Mouse (Mus musculus): ENCODE data around the gene Odf2.

Odf2 gene

DNA sequence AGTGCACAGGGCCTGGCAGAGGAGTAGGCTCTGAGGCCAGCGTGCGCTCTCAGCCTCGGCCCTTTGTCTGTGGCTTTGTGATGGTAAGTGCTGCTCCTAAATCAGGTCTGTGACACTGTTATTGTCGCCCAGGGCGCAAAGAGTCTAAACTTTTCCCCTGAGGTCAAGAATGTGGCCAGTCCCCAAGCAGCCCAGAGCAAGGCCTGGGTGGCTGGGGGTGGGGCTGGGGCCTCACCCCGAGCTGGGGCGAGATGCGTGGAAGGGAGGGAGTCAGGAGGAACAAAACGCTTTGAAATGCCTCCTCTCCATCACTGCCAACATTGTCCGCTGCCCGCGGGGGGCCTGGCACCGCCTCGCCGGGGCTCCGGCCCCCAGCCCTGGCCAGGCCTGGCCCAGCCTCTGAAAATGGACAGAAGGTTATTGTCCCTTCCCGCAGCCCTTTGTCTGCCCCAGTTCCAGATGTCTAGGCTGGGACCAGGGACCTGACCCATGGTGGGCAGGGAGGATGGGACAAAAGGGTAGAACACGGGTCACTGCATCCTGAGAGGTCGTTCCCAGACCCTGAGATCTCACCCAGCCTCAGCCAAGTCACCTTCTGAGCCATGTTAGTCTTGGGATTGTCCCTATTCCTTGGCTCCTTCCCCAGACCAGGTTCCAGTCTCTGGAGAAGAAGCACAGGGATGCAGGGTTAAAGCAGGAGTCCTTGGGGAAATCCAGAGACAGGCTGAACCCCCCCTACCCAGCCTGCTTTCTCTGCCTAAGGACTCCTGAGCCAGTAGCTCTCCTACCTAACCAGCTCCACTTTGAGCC lies 32.4 kb upstream of the Odf2 start:
- ChIA-PET POLR2A (interaction anchor here in 2 of 4 experiments (0.7 to 4.7 kb wide), 10 partner anchors 12 to 204 kb away, joined by 3 to 17 read pairs (median 4); partner anchors contain the start of genes Cercam (in 1 of the 2) and Urm1 (in 1 of the 2)), CTCF (interaction anchor here in 3 of 4 experiments (0.6 to 6.3 kb wide), 7 partner anchors 13 to 118 kb away, joined by 3 to 79 read pairs (median 3); partner anchors contain the start of genes Cercam (in 1 of the 3) and Urm1 (in 1 of the 3))

DNA sequence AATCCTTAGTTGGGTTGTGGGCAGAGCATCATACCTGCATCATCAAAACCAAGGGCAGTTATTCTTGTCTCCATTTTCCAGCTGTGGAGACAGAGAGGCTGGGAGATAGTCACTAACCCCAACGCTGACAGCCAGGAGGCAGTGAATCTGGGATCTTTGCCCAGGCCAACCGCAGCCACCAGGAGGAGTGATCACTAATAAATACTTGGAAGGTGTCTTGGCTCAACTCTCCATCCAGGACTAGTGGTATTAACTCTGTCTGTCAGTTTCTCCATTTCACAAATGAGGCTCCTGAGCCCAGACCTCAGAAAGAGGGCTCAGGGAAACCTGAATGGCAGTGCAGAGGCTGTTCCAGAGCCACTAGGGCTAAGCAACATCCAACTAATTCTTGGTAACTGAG lies 31.7 kb upstream of the Odf2 start:
- POLR2A ChIA-PET, result interaction anchor here in 2 of 4 experiments (0.5 to 4.7 kb wide), 10 partner anchors 12 to 203 kb away, joined by 3 to 17 read pairs (median 5); partner anchors contain the start of genes Urm1 (in 2 of the 2) and Cercam (in 1 of the 2)
- CTCF ChIA-PET, result interaction anchor here in 2 of 4 experiments (0.6 to 6.3 kb wide), 8 partner anchors 12 to 119 kb away, joined by 3 to 79 read pairs (median 10); partner anchors contain the start of genes Urm1 (in 2 of the 2) and Cercam (in 1 of the 2)

- ChIA-PET CTCF (interaction anchor here (0.6 to 6.3 kb wide), 25 partner anchors 8 to 110 kb away, joined by 3 to 79 read pairs (median 9); partner anchors contain the start of genes Cercam (in 3 of the 4), Urm1 (in 2 of the 4), Odf2 (in 1 of the 4) and Slc27a4 (in 1 of the 4)), POLR2A (interaction anchor here in 2 of 4 experiments (0.6 to 4.7 kb wide), 16 partner anchors 11 to 110 kb away, joined by 3 to 23 read pairs (median 6); partner anchors contain the start of genes Cercam (in 2 of the 2), Urm1 (in 2 of the 2) and Gm13420 (in 1 of the 2))
Measured at GRCm38 (mm10) chr2:29857967-29858366, 31.1 kb upstream of the Odf2 start.

GRCm38 (mm10) chr2:29858748-29859473 lies 30.1 kb upstream of the Odf2 start:
- ChIA-PET POLR2A (interaction anchor here (0.5 to 4.7 kb wide), 36 partner anchors 9 to 614 kb away, joined by 3 to 23 read pairs (median 4); partner anchors contain the start of genes Cercam (in 3 of the 4), Urm1 (in 2 of the 4) and Gm13420 (in 1 of the 4)), CTCF (interaction anchor here (0.6 to 6.3 kb wide), 47 partner anchors 9 to 307 kb away, joined by 3 to 79 read pairs (median 6); partner anchors contain the start of genes Cercam (in 3 of the 4), Urm1 (in 3 of the 4), Slc27a4 (in 2 of the 4) and Odf2 (in 1 of the 4))

- POLR2A ChIA-PET, result interaction anchor here in 2 of 4 experiments (0.5 to 4.5 kb wide), 6 partner anchors 11 to 38 kb away, joined by 3 to 18 read pairs (median 6); no protein-coding TSS in a partner anchor
- CTCF ChIA-PET, result no interaction called here
Measured at GRCm38 (mm10) chr2:29865125-29865524, 23.9 kb upstream of the Odf2 start.

GRCm38 (mm10) chr2:29868949-29869645 lies 19.9 kb upstream of the Odf2 start, which contains the start of gene Cercam:
Gene Cercam (plus strand): TSS chr2:29869164.
- CTCF ChIA-PET, result interaction anchor here (0.6 to 3.9 kb wide), 51 partner anchors 10 to 560 kb away, joined by 3 to 21 read pairs (median 4); partner anchors contain the start of genes Coq4 (in 1 of the 4), Gm13420 (in 1 of the 4), Slc27a4 (in 1 of the 4) and Urm1 (in 1 of the 4)

DNA sequence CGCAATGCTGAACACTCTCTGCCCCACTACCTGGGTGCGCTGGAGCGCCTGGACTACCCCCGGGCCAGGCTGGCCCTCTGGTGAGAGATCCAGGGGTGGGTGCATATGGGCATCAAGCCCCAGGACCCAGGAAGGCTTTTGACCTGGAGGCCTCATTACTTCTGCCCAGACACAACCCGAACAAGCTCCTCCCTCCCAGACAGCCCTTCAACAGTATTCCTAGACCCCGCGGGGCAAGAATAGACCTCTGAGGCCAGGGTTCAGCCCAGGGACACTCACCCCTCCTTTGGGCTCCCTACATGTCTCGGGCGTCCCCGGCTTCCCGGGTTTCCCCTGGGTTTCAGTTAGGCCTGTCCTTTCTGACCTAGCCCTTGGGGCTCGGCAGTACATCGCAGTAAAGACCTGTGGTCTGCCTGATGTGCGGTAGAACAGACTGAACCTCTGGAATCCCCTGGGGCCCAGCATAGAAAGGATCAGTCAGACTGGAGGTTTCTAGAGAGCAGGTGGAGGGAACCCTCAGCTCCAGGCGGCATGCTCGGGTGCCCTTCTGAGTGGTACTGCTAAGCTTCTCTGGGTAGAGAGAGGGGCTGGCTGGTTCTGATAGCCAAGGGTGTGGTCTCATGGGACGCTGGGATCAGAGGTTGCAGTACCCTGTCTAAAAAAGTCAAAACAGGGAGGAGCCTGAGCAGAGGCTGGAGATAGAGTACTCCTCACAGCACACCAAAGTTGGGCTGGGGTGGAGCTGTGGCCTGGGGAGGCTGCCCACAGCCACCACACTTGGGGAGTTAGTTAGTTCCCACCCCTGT lies 19.2 kb upstream of the Odf2 start:
- CTCF ChIA-PET, result interaction anchor here in 3 of 4 experiments (0.5 to 3.9 kb wide), 26 partner anchors 10 to 1216 kb away, joined by 3 to 21 read pairs (median 5); no protein-coding TSS in a partner anchor

More at GRCm38 (mm10) chr2:29868949-29869645, 19.9 kb upstream of the Odf2 start, which contains the start of gene Cercam:
- POLR2A ChIA-PET, result interaction anchor here (0.6 to 4.4 kb wide), 40 partner anchors 10 to 314 kb away, joined by 3 to 45 read pairs (median 4); partner anchors contain the start of genes Odf2 (in 3 of the 4), Slc27a4 (in 2 of the 4), Coq4 (in 1 of the 4) and Endog (in 1 of the 4)

GRCm38 (mm10) chr2:29872581-29873295 lies 16.3 kb upstream of the Odf2 start:
- CTCF ChIA-PET, result no interaction called here
- POLR2A ChIA-PET, result interaction anchor here in 2 of 4 experiments (0.5 to 1.7 kb wide), 3 partner anchors 19 to 1209 kb away, joined by 3 to 4 read pairs (median 3); no protein-coding TSS in a partner anchor

More for the DNA sequence above, 19.2 kb upstream of the Odf2 start:
- POLR2A ChIA-PET, result interaction anchor here in 3 of 4 experiments (0.6 to 4.4 kb wide), 36 partner anchors 9 to 313 kb away, joined by 3 to 45 read pairs (median 5); partner anchors contain the start of genes Odf2 (in 3 of the 3), Gle1 (in 1 of the 3), Pkn3 (in 1 of the 3) and Slc27a4 (in 1 of the 3)

DNA sequence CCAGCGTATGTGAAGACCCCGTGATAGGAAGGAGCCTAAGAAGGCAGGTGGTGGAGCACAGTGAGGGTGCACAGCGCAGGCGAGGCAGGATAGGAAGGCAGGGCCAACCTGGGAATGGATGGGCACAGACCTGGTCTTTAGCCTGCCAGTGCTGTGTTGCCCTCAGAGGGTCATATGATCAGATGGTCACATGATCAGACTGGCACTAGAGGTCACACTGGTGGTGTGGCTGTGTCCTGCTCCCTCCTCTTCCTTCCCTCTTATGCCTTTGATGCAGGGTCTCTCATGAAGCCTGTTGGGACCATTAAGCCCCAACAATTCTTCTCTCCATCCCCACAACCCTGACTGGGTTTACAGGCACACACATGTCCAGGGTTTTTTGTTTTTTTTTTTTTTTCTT lies 15.2 kb upstream of the Odf2 start:
- CTCF ChIA-PET, result no interaction called here

GRCm38 (mm10) chr2:29878061-29878460 lies 11.0 kb upstream of the Odf2 start:
- ChIA-PET POLR2A (interaction anchor here in 1 of 4 experiments (1.8 to 4.4 kb wide), 4 partner anchors 8 to 92 kb away, joined by 4 to 46 read pairs (median 25); partner anchors contain the start of genes Cercam and Odf2), CTCF (no interaction called here)

More for the DNA sequence above, 15.2 kb upstream of the Odf2 start:
- POLR2A ChIA-PET, result no interaction called here

DNA sequence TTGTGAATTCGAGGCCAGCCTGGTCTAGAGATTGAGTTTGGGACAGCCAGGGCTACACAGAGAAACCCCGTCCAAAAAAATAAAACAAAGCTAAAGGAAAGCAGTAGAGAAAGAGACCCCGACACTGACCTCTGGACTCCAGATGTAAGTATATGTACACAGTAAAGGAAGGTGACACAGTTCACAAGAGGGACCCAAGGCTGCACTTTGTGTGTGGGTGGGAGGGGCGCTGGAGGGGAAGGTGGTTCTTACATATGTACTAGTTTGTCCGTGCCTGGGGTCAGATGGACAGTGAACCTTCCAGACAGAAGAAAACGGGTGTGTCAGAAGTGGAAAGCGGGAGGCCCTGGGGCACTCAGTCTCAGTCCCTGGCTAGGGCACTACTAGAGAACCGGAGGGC lies 9.8 kb upstream of the Odf2 start:
- ChIA-PET POLR2A (interaction anchor here (0.6 to 4.4 kb wide), 15 partner anchors 8 to 131 kb away, joined by 3 to 46 read pairs (median 4); partner anchors contain the start of genes Cercam (in 2 of the 4) and Odf2 (in 1 of the 4)), CTCF (interaction anchor here (0.6 to 2.8 kb wide), 7 partner anchors 9 to 393 kb away, joined by 3 to 20 read pairs (median 5); partner anchors contain the start of gene Cercam (in 2 of the 4))

DNA sequence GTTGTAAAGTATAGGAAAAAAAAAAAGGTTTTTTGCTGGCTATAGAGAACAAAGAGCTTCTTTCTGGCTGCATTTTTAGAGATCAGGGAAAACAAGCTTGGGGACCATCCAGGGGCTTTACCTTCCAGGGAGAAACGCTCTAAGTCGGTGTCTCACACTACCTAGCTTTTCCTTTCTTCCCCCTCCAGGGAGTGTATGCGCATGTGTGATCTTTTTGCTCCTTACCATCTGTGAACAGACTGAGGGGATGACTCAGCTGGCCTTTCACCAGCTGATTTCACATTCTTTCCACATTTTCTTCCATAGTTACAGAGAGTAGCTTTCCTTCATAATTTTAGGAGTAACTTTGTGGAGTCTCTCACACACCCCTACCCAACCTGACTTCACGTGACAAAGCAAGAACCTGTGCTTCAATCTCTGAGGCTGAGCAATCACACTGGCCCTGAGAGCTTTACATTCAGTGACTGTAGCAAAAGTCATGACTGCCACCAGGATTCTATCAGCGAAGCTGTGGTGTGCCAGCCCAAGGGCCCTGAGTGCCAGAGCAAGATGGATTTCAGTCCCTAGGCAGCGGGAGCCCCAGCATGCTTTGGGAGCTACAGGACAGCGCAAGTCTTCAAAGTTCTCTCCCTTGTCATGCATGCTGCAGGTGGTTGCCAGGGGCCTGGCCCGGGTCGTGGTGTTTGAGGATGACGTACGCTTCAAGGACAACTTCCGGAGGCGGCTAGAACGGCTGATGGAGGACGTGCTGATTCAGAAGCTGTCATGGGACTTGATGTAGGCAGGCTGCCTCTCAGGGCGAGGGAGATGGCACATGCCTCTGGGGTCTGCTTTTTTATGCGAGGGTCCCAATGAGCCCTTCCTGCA lies 8.8 kb upstream of the Odf2 start:
- ChIA-PET CTCF (interaction anchor here in 3 of 4 experiments (0.6 to 2.8 kb wide), 13 partner anchors 9 to 1205 kb away, joined by 3 to 20 read pairs (median 4); partner anchors contain the start of genes Cercam (in 2 of the 3) and Odf2 (in 1 of the 3)), POLR2A (interaction anchor here (0.6 to 4.4 kb wide), 28 partner anchors 9 to 576 kb away, joined by 3 to 46 read pairs (median 4); partner anchors contain the start of genes Cercam (in 3 of the 4), Odf2 (in 3 of the 4) and Sptan1 (in 2 of the 4))

DNA sequence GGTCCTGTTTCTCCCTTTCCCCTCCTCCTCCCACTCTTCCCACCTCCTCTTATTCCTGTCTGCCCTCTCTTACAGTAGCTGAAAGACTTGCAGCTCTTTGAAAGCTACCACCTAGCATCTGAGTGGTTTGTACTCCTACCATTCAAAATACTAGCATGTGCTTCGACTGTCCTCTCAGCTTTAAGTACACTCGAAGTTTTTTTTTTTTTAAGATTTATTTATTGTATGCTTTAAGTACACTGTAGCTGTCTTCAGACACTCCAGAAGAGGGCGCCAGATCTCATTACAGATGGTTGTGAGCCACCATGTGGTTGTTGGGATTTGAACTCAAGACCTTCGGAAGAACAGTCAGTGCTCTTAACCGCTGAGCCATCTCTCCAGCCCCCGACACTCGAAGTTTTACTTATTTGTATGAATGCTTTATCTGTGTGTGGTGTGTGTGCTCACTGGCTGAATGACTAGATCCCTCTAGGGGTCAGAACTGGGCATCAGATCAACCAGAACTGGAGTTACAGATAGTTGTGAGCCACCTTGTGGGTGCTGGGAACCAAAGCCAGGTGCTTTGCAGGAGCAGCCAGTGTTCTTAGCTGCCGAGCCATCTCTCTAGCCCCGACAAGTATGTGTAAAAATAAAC lies 2.2 kb upstream of the Odf2 start:
- POLR2A ChIA-PET, result interaction anchor here in 2 of 4 experiments (0.6 to 1.7 kb wide), 14 partner anchors 9 to 246 kb away, joined by 3 to 6 read pairs (median 3); partner anchors contain the start of genes Cercam (in 1 of the 2), Coq4 (in 1 of the 2), Slc27a4 (in 1 of the 2) and Tbc1d13 (in 1 of the 2)

More for the DNA sequence above, 2.2 kb upstream of the Odf2 start:
- CTCF ChIA-PET, result interaction anchor here (0.6 to 2.4 kb wide), 18 partner anchors 15 to 1081 kb away, joined by 3 to 10 read pairs (median 3); partner anchors contain the start of genes Cercam (in 1 of the 4) and Tor1a (in 1 of the 4)
